Mouse (Mus musculus) liver, adult 2 months (tissue): ENCODE results near the gene Wdr31. TPM values are rescaled to one million over a fixed set of nuclear protein-coding genes. Genes with fewer than 3 reads are reported as not detected.

Experiments
- DNase-seq: peaks from one replicate; pipeline ENCODE4 v3.0.0-alpha.2; 2011; ENCODE audit warnings: low read depth, low spot score; ENCODE audit errors: extremely low read depth
- H3K27ac ChIP-seq: fragments of 200-500 bp; replicated peaks from 2 replicates; pipeline ENCODE4 v1.5.1; 2012; ENCODE audit warnings: low read depth, mild to moderate bottlenecking, control low read depth, inconsistent platforms, low read length; ENCODE audit not compliant: insufficient read depth
- H3K27me3 ChIP-seq: fragments of 200-500 bp; 2 replicates; pipeline ENCODE4 v1.6.1; 2012; ENCODE audit warnings: mild to moderate bottlenecking, moderate library complexity, low read length, inconsistent platforms; ENCODE audit not compliant: control insufficient read depth, insufficient read depth
- H3K36me3 ChIP-seq: fragments of 200-500 bp; 2 replicates; pipeline ENCODE4 v1.6.1; 2012; ENCODE audit warnings: low read length, inconsistent platforms; ENCODE audit not compliant: control insufficient read depth, insufficient read depth
- H3K4me1 ChIP-seq: fragments of 200-500 bp; 2 replicates; pipeline ENCODE4 v1.6.1; 2011; ENCODE audit warnings: low read length; ENCODE audit not compliant: control insufficient read depth, insufficient read depth
- H3K4me3 ChIP-seq: fragments of 200-500 bp; 2 replicates; pipeline ENCODE4 v1.5.1; 2011; ENCODE audit warnings: low read depth, mild to moderate bottlenecking, control low read depth, low read length, moderate library complexity; ENCODE audit not compliant: insufficient read depth
- H3K79me2 ChIP-seq: fragments of 200-500 bp; 2 replicates; pipeline ENCODE4 v1.6.1; 2012; ENCODE audit warnings: inconsistent platforms, mild to moderate bottlenecking, low read length, moderate library complexity; ENCODE audit not compliant: control insufficient read depth, insufficient read depth
- H3K9ac ChIP-seq: fragments of 200-500 bp; 2 replicates; pipeline ENCODE4 v1.6.1; 2012; ENCODE audit warnings: low read depth, mild to moderate bottlenecking, control low read depth, inconsistent platforms, low read length
- CTCF ChIP-seq: fragments of 200-500 bp; IDR thresholded peaks from 2 replicates; pipeline ENCODE4 v1.5.1; 2011; ENCODE audit warnings: low read depth, low read length, control low read depth
- POLR2A ChIP-seq: fragments of 200-500 bp; IDR thresholded peaks from 2 replicates; pipeline ENCODE4 v1.6.1; 2011; ENCODE audit warnings: low read length, control low read depth; ENCODE audit not compliant: insufficient read depth; ENCODE audit errors: extremely low read depth
- WGBS: fragments of 180-500 bp; shearing (Covaris S2); methylation state at CpG from one replicate; pipeline ENCODE4 v1.1.7; 2018; 5-methylcytosine and 5-hydroxymethylcytosine counted together
- polyA plus RNA-seq: library from polyadenylated mRNA; depleted of rRNA; stranded (reverse); fragments of >200 nt; gene quantifications from 2 replicates; pipeline ENCODE4 v1.2.3, GENCODE M21; 2012
- total RNA-seq: library from RNA; depleted of rRNA; stranded (reverse); fragments of >200 nt; gene quantifications from 2 replicates; pipeline ENCODE4 v1.2.3, GENCODE M21; 2014

The Wdr31 gene
- total and polyA plus RNA-seq, 2 experiments = 0.07 to 0.09 TPM

DNA sequence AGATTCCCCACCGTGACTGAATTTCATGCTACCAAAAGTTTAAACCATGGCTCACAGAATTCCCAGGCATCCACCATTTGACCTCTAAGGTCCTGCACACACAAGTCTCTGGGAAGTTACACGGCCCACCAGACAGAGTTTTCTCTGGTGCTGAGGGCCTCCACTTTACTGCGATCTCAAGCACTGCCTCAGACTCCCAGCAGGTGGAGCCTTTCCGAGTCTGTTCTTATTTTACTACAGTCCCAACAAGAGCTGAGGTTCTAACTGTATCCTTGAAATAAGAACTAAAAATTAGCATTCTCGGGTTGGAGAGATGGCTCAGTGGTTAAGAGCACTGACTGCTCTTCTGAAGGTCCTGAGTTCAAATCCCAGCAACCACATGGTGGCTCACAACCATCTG, 15.7 kb downstream of the Wdr31 start:
- H3K27me3 ChIP-seq = no peaks in the 10 kb centered on the region
- H3K27ac ChIP-seq = no peak overlapping the region
- DNase-seq = peak; percentile 40
- H3K79me2 ChIP-seq = no peaks in the 10 kb centered on the region
- H3K4me1 ChIP-seq = no peaks in the 10 kb centered on the region
- H3K9ac ChIP-seq = no peak overlapping the region
- WGBS = 49% methylated on average over 5 of the region's 5 CpGs
- no peaks in the 10 kb centered on the region for H3K36me3 ChIP-seq
- TF ChIP-seq CTCF = peak; percentile 67
- TF ChIP-seq POLR2A = no peak
- no peak overlapping the region for H3K4me3 ChIP-seq

DNA sequence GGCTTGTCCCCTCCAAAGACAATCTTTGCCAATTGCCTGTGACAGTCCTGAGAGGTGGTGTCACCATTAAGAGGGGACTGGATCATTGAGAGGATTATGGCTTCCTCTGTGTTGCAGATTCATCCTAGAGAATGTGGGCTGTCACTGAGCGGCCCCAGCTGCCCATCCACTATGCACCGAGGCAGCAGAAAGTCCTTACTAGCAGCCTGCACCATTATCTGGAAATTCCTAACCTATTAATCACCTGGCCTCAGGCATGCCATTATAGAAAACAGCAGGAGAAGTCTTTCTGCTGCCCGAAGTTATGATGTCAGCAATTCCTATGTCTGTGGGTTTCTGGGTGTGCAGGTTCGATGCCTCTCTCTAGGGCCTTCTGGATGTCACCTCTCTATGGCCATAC, 29.7 kb downstream of the Wdr31 start:
- Histone ChIP-seq H3K27ac (no peak overlapping the region; the same call in 1 of the 2 replicates), H3K36me3 (no peaks in the 10 kb centered on the region), H3K4me1 (peaks cover 5% of the 10 kb centered on the region), H3K27me3 (no peaks in the 10 kb centered on the region), H3K9ac (no peak overlapping the region), H3K79me2 (no peaks in the 10 kb centered on the region), H3K4me3 (no peak overlapping the region)
- no peak for DNase-seq
- WGBS = 85% methylated on average over 4 of the region's 4 CpGs
- TF ChIP-seq CTCF = no peak
- TF ChIP-seq POLR2A = no peak

DNA sequence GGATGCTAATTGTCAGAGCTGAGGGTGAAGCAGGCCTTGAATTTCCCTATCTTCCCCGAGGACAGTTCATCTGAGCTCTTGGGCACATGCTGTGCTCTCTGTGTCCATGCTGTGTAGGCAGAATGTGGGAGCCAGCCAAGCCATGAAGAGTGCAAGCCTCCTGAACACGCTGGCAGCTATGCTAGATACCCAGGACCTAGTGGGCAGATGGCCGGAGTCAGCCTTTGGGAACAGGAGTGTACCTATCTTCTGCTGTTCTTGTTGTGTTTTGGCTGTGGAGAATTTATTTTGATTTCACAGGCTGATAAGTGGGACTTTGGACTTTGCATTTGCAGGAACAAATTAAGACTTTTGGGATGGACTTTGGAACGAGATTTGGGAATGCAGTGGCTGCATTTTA, 30.2 kb downstream of the Wdr31 start:
- Histone ChIP-seq H3K4me3 (no peak overlapping the region), H3K4me1 (peaks cover 5% of the 10 kb centered on the region), H3K27ac (no peak overlapping the region), H3K36me3 (no peaks in the 10 kb centered on the region), H3K27me3 (no peaks in the 10 kb centered on the region), H3K9ac (no peak overlapping the region), H3K79me2 (no peaks in the 10 kb centered on the region)
- peak; percentile 89 for DNase-seq
- no peak for TF ChIP-seq CTCF
- no peak for TF ChIP-seq POLR2A
- WGBS = 15% methylated on average over 4 of the region's 4 CpGs

- WGBS = 81% methylated on average over 4 of the region's 4 CpGs
- no peak for DNase-seq
- Histone ChIP-seq H3K27me3 (no peaks in the 10 kb centered on the region), H3K9ac (no peak overlapping the region), H3K79me2 (no peaks in the 10 kb centered on the region), H3K36me3 (no peaks in the 10 kb centered on the region), H3K4me3 (no peak overlapping the region), H3K4me1 (peaks cover 5% of the 10 kb centered on the region), H3K27ac (no peak overlapping the region)
- TF ChIP-seq CTCF (no peak), POLR2A (no peak)
Measured at GRCm38 (mm10) chr4:62439793-62440192, 30.9 kb downstream of the Wdr31 start.

DNA sequence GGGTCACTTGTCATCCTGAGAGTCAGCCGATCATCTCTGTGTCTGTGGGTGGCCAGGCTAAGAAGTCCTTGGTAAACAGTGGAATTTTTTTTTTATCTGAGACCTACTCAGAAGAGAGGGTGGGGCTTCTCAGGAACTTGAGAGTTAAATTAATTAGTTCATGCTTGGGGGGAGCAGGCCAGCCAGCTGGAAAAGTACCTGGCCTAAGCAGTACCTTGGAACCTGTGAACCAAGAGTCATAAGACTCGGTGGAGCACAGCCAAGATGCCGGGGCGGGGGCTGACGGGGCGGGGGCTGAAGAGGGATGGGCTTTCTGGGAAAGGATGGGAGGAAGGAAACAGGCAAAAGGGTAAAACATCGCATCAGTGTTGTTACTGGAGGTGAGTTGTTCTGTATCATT, 32.8 kb downstream of the Wdr31 start:
- no peaks in the 10 kb centered on the region for H3K79me2 ChIP-seq
- H3K27ac ChIP-seq = no peak overlapping the region
- no peaks in the 10 kb centered on the region for H3K27me3 ChIP-seq
- peaks cover 5% of the 10 kb centered on the region for H3K4me1 ChIP-seq
- TF ChIP-seq POLR2A = no peak
- no peak for TF ChIP-seq CTCF
- H3K36me3 ChIP-seq = no peaks in the 10 kb centered on the region
- H3K9ac ChIP-seq = no peak overlapping the region
- 88% methylated on average over 7 of the region's 7 CpGs for WGBS
- no peak overlapping the region for H3K4me3 ChIP-seq
- no peak for DNase-seq

DNA sequence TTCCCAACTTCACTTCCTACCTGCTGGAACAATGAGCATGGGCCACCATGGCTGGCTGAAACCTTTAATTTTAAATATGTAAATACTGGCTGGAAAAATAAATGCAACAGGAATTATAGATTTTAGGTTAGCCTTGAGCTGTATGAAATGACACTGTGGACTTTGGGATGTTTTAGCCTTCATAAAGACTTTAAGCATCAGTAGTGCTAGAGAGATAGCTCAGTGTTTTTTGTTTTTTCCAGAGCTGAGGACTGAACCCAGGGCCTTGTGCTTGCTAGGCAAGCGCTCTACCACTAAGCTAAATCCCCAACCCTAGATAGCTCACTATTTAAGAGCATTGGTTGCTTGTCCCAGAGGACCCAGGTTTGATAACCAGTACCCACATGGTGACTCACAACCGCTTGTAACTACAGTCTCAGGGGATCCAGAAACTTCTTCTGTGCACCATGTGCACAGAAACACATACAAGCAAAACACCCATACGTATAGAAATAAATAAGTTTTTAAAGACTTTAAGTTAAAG, 33.4 kb downstream of the Wdr31 start:
- H3K9ac ChIP-seq = no peak overlapping the region
- no peaks in the 10 kb centered on the region for H3K27me3 ChIP-seq
- 92% methylated on average over 3 of the region's 3 CpGs for whole genome bisulfite sequencing
- no peaks in the 10 kb centered on the region for H3K79me2 ChIP-seq
- DNase-seq = no peak
- no peak overlapping the region for H3K27ac ChIP-seq
- no peak for TF ChIP-seq POLR2A
- no peak for TF ChIP-seq CTCF
- H3K36me3 ChIP-seq = no peaks in the 10 kb centered on the region
- no peak overlapping the region for H3K4me3 ChIP-seq
- peaks cover 5% of the 10 kb centered on the region for H3K4me1 ChIP-seq
